In the genomic region with DNA sequence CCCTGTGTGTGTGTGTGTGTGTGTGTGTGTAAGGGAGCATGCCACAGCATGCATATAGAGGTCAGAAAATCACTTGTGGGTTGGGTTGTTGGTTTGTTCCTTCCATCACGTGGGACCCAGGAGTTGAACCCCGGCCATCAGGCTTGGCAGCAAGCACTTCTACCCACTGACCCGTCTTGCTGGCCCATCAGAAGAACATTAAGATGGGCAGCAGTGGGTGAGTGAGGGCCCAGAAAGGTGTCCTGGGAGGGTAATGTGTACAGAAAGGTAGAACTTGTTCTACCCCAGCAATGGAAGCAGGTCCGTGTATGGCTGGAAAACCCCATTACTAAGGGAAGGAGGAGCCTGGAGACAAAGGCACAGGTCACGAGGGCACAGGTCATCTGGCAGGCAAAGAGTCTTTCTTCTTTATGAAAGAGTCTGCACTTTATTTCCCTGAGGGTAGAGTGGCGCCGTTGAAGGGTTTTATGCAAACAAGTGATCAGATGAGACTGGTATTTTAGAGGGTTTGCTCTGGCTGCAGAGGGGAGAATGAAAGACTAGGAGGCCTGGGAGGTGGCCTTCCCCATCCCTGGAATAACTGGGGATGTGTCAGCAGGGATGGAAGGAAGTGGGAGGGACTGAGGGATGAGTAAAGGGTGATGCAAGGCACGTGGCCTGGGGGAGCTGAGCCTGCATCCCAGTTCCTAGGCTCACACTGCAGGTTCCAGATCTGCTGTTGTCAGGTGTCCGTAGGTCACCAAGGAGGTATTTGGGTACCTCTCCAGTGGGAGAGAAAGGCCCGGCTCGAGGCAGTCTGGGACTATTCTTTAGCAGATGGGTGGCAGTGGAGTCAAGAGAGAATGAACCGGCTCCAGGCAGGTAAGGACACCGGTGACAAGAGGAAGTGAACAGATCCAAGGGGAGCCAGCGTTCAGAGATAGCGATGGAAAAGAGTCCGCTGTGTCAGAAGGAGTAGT, we compare ENCODE assay signal across 7 mouse cellular contexts. TPM values are rescaled to one million over a fixed set of nuclear protein-coding genes. Genes with fewer than 3 reads are reported as not detected.
A peak's percentile ranks its signal among the peaks of the same experiment; 100 is the strongest.
DNase-seq lines count a peak whose midpoint lies in the region; ATAC-seq lines count a peak whose summit lies in the region.

No protein-coding gene starts in this region.

- peak; percentile 90 for DNase-seq in heart, adult 11 months
- DNase-seq in heart, postnatal 14 days, result no peak
- DNase-seq in lung, postnatal 36 days, result peak; percentile 32
- no peak for DNase-seq in lung, postnatal 25 days (ENCODE audit: low spot score)
- DNase-seq in adrenal gland, postnatal 36 days, result peak; percentile 60 to 61
- no peak for DNase-seq in ovary, postnatal 36 days (ENCODE audit: low spot score)

- intact Hi-C loops in heart, postnatal 14 days (cut with DNase I), result no loop called here

- no peak for ATAC-seq in frontal cortex, adult (ENCODE audit: low TSS enrichment)

RNA-seq across cellular contexts. Expression of gene Spop, which starts 10.2 kb away (rescaled TPM):
- total RNA-seq in heart, postnatal 14 days (2021), result 100 to 1,000 TPM; 169 to 171 TPM
- 100 to 1,000 TPM; 154 TPM for total RNA-seq in adrenal gland, postnatal 36 days (2021)

RNA-seq across cellular contexts. Expression of gene Slc35b1, which starts 19.2 kb away (rescaled TPM):
- total RNA-seq in heart, postnatal 14 days (2021), result 10 to 100 TPM; 35.2 to 42.4 TPM
- 10 to 100 TPM; 70.3 to 75.0 TPM for total RNA-seq in adrenal gland, postnatal 36 days (2021)

Comparison
In these comparisons a context has a peak if more than half of its experiments do, and no peak if none do; other contexts are left out.
1. DNase-seq: peak in heart, adult 11 months (single experiment), lung, postnatal 36 days (single experiment) and adrenal gland, postnatal 36 days (2 of 2); none in heart, postnatal 14 days (0 of 2), lung, postnatal 25 days (single experiment) and ovary, postnatal 36 days (single experiment).